ENCODE assay signal across 15 mouse cellular contexts in genomic region chr15:88414206-88414605, GRCm38 (mm10).
"Had no signal": no experiment of that assay in that cellular context is flagged by ENCODE, and none has a peak within 500 bp of the region (broad histone marks: within the 10 kb centered on the region; RNA-seq: fewer than 3 reads in every experiment).

No protein-coding gene starts in this region.

- H3K27me3 ChIP-seq: neural tube, embryonic 13.5 days; neural tube, embryonic 15.5 days; stomach, embryonic 15.5 days had no signal

- H3K4me3 ChIP-seq: neural tube, embryonic 13.5 days; neural tube, embryonic 15.5 days; stomach, embryonic 15.5 days had no signal

- H3K36me3 ChIP-seq: neural tube, embryonic 13.5 days; neural tube, embryonic 15.5 days; stomach, embryonic 15.5 days had no signal

- DNase-seq: retina, postnatal 1 day; right cerebral cortex, adult 18-20 months; right cerebral cortex, postnatal 14 days; right cerebral cortex, postnatal 25 days; right cerebral cortex, postnatal 4 days; spleen, adult 18-20 months; thymus, adult 18-20 months; thymus, adult 2 months; thymus, postnatal 14 days; thymus, postnatal 25 days; thymus, postnatal 36 days; thymus, postnatal 4 days had no signal

- H3K4me1 ChIP-seq: stomach, embryonic 15.5 days had no signal

- H3K9me3 ChIP-seq: neural tube, embryonic 15.5 days; stomach, embryonic 15.5 days had no signal
